Mouse (Mus musculus): ENCODE data around the gene Relt. TPM values are rescaled to one million over a fixed set of nuclear protein-coding genes. Genes with fewer than 3 reads are reported as not detected.

Gene Relt
- polyA plus RNA-seq, 1 experiment from 2014 or later, result 4.0 TPM

DNA sequence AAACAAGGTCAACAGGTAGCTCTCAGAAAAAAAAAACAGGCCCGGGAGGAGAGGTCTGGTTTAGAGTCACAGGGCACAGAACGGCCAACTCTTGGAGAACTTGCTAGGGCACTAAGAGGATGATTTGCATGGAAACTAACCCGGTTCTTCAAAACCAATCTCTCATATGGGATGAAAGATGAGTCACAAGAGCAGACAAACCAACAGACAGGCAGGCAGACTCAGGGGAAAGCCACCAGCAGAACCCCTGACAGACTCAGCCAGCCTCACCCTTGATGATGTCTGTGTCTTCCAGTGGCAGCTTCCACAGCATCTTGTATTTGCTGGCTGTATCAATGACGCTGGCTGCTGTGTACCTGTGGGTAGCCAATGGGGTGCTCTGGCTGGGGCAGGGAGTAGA is 18.7 kb upstream of the Relt start:
- Histone ChIP-seq H3K9ac (ENCODE audit: low read length) (no peak overlapping the region), H3K4me1 (ENCODE audit: control insufficient read depth, insufficient read depth, low read length) (no peaks in the 10 kb centered on the region), H3K9me3 (replicated peaks; ENCODE audit: control insufficient read depth, low read length) (no peaks in the 10 kb centered on the region), H3K27ac (ENCODE audit: low read length) (no peak overlapping the region), H3K36me3 (ENCODE audit: control insufficient read depth, insufficient read depth, low read length) (peaks cover 26% of the 10 kb centered on the region), H3K27me3 (ENCODE audit: control insufficient read depth, insufficient read depth, low read length) (no peaks in the 10 kb centered on the region), H3K4me2 (ENCODE audit: low read depth, low read length) (no peak overlapping the region), H3K4me3 (replicated peaks; ENCODE audit: low read length) (no peak overlapping the region)
- 83% methylated on average over 4 of the region's 4 CpGs for WGBS
- ATAC-seq (ENCODE audit: insufficient read depth, low FRiP score), result no peak

DNA sequence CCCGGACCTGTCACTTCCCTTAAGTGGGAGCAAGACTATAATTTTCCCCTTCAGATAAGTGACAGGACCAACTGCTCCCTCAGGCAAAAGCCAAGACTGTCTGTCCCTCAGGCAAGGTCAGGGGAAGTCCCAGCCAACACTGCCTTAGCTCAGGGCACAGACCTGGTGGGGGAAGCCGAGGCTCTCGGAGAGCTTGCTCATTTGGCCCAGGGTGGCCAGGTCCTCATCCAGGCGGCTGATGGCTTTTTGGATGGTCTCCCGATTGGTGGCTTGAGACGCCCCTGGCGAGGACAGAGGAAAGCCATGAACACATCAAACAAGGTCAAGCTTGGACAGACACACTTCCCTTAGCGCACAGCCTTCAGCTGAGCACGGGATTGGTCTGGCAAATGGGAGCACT is 18.3 kb upstream of the Relt start:
- H3K9ac ChIP-seq (ENCODE audit: low read length), result no peak overlapping the region
- H3K4me2 ChIP-seq (ENCODE audit: low read depth, low read length), result no peak overlapping the region
- no peaks in the 10 kb centered on the region for H3K27me3 ChIP-seq (ENCODE audit: control insufficient read depth, insufficient read depth, low read length)
- H3K4me3 ChIP-seq (replicated peaks; ENCODE audit: low read length), result no peak overlapping the region
- H3K27ac ChIP-seq (ENCODE audit: low read length), result no peak overlapping the region
- WGBS, result 90% methylated on average over 9 of the region's 9 CpGs
- no peaks in the 10 kb centered on the region for H3K9me3 ChIP-seq (replicated peaks; ENCODE audit: control insufficient read depth, low read length)
- no peak for ATAC-seq (ENCODE audit: insufficient read depth, low FRiP score)
- H3K4me1 ChIP-seq (ENCODE audit: control insufficient read depth, insufficient read depth, low read length), result no peaks in the 10 kb centered on the region
- H3K36me3 ChIP-seq (ENCODE audit: control insufficient read depth, insufficient read depth, low read length), result peaks cover 26% of the 10 kb centered on the region

DNA sequence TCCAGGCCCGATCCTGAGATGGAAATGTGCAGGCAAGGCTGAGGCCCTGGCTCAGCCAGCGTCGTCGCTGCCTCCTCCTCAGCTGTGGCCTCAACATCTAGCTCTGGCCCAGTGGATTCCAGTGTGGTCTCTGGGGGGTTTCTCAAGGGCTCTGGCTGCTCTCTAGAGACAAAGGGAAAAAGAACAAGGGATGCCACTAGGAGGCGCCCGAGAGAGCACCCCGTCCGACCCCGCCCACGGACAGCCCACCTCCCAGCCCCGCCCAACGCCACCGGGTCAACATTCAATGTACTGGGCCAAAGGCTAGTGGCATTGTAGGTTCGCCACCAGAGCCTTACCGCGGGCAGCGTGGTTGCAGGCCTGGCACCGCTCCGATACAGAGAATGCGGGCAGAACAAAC is 16.3 kb upstream of the Relt start:
- no peaks in the 10 kb centered on the region for H3K27me3 ChIP-seq (ENCODE audit: control insufficient read depth, insufficient read depth, low read length)
- no peaks in the 10 kb centered on the region for H3K9me3 ChIP-seq (replicated peaks; ENCODE audit: control insufficient read depth, low read length)
- no peak overlapping the region for H3K9ac ChIP-seq (ENCODE audit: low read length)
- ATAC-seq (ENCODE audit: insufficient read depth, low FRiP score), result no peak
- H3K36me3 ChIP-seq (ENCODE audit: control insufficient read depth, insufficient read depth, low read length), result peaks cover 26% of the 10 kb centered on the region
- no peak overlapping the region for H3K27ac ChIP-seq (ENCODE audit: low read length)
- WGBS, result 28% methylated on average over 20 of the region's 20 CpGs
- H3K4me2 ChIP-seq (ENCODE audit: low read depth, low read length), result no peak overlapping the region
- no peak overlapping the region for H3K4me3 ChIP-seq (replicated peaks; ENCODE audit: low read length)
- 0 out of 2 replicates have a peak, but pooled peaks cover 2% of the 10 kb centered on the region for H3K4me1 ChIP-seq (ENCODE audit: control insufficient read depth, insufficient read depth, low read length)

DNA sequence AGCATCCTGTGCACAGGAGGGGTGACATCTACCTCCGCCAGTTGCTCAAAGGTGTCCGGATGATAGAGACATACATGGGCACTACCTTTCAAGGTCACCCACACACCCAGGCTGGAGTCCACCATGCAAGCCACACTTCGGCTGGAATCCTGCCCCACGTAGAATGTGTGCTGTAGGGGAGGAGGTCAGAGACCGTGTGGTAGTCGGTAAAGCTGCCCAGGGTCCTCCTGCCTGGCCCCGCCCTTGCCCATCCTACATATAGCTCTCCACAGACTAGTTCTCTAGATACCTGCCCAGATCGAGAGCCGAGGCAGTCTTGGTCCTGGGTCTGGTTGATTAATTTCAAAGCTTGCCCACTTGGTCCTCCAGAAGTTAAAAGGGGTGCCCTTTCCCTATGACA is 13.5 kb upstream of the Relt start:
- WGBS, result 83% methylated on average over 9 of the region's 9 CpGs
- no peak overlapping the region for H3K4me3 ChIP-seq (replicated peaks; ENCODE audit: low read length)
- H3K27ac ChIP-seq (ENCODE audit: low read length), result no peak overlapping the region
- H3K9ac ChIP-seq (ENCODE audit: low read length), result no peak overlapping the region
- no peak overlapping the region for H3K4me2 ChIP-seq (ENCODE audit: low read depth, low read length)
- H3K4me1 ChIP-seq (ENCODE audit: control insufficient read depth, insufficient read depth, low read length), result 0 out of 2 replicates have a peak, but pooled peaks cover 2% of the 10 kb centered on the region
- no peaks in the 10 kb centered on the region for H3K9me3 ChIP-seq (replicated peaks; ENCODE audit: control insufficient read depth, low read length)
- no peak for ATAC-seq (ENCODE audit: insufficient read depth, low FRiP score)
- no peaks in the 10 kb centered on the region for H3K27me3 ChIP-seq (ENCODE audit: control insufficient read depth, insufficient read depth, low read length)
- peaks cover 24% of the 10 kb centered on the region for H3K36me3 ChIP-seq (ENCODE audit: control insufficient read depth, insufficient read depth, low read length)

DNA sequence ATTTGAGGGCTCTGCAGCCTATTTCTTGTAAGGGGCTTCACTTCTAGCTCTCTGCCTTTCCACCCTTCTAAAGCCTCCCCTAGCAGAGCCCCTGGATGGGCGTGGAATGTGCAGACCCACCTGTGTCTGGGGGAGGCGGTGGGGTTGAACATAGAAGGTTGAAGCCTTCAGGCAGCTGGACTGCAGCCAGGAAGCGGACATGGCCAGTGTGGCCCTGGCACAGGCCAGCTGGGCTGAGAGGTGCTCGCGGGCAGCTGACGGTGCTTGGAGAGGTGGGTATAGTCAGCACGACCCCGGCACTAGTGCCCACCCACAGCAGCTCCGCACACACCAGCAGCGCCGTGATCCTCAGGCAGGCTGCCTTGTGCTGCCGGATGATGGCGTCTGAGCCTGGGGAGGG is 13.0 kb upstream of the Relt start:
- peaks cover 24% of the 10 kb centered on the region for H3K36me3 ChIP-seq (ENCODE audit: control insufficient read depth, insufficient read depth, low read length)
- no peak overlapping the region for H3K4me2 ChIP-seq (ENCODE audit: low read depth, low read length)
- no peaks in the 10 kb centered on the region for H3K9me3 ChIP-seq (replicated peaks; ENCODE audit: control insufficient read depth, low read length)
- 85% methylated on average over 13 of the region's 13 CpGs for WGBS
- no peak overlapping the region for H3K9ac ChIP-seq (ENCODE audit: low read length)
- peak overlapping the region; percentile 31; the same call in 1 of the 2 replicates for H3K27ac ChIP-seq (ENCODE audit: low read length)
- ATAC-seq (ENCODE audit: insufficient read depth, low FRiP score), result no peak; the same call in 1 of the 2 replicates
- 0 out of 2 replicates have a peak, but pooled peaks cover 2% of the 10 kb centered on the region for H3K4me1 ChIP-seq (ENCODE audit: control insufficient read depth, insufficient read depth, low read length)
- no peaks in the 10 kb centered on the region for H3K27me3 ChIP-seq (ENCODE audit: control insufficient read depth, insufficient read depth, low read length)
- H3K4me3 ChIP-seq (replicated peaks; ENCODE audit: low read length), result no peak overlapping the region

DNA sequence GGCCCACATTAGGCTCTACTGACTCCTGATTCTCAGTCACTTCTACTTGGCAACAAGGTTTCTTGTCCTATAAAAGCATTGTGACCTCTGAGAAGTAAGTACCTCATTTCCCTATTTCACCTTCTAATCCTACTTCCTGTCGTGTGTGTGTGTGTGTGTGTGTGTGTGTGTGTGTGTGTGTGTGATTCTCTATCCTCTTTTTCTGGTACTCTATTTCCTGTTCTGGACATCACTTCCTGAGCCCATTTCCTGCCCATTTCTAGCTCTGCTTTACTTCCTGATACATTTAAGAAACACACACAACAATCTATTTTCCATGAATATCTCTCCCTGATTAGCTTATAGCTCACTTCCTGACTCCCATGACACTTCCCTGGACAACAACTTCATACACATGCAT is 12.6 kb upstream of the Relt start:
- Histone ChIP-seq H3K27ac (ENCODE audit: low read length) (peak overlapping the region; percentile 31; the same call in 1 of the 2 replicates), H3K36me3 (ENCODE audit: control insufficient read depth, insufficient read depth, low read length) (peaks cover 21% of the 10 kb centered on the region), H3K27me3 (ENCODE audit: control insufficient read depth, insufficient read depth, low read length) (no peaks in the 10 kb centered on the region), H3K4me3 (replicated peaks; ENCODE audit: low read length) (no peak overlapping the region), H3K9me3 (replicated peaks; ENCODE audit: control insufficient read depth, low read length) (no peaks in the 10 kb centered on the region), H3K4me2 (ENCODE audit: low read depth, low read length) (no peak overlapping the region), H3K4me1 (ENCODE audit: control insufficient read depth, insufficient read depth, low read length) (0 out of 2 replicates have a peak, but pooled peaks cover 2% of the 10 kb centered on the region), H3K9ac (ENCODE audit: low read length) (no peak overlapping the region)
- 43% methylated on average over 1 of the region's 1 CpGs for WGBS
- ATAC-seq (ENCODE audit: insufficient read depth, low FRiP score), result no peak

DNA sequence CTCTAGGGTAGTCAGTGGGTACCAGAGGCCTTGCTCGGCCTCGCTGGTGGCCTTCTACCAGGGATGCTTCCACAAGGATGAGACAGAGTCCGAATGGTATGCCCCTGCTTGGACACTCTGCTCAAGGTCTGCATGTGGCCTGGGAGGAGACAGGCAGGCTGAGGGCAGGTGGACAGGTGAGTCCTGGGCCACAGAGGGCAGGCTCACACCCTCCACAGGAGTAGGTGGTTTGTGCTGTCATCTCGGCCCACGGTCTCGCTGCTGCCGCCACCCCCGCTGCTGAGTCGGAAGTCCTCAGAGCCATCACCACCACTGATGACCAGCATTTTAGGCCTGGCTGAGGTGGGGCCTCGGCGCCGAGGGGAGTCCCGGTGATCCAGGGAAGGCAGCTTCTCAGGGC is 10.0 kb upstream of the Relt start:
- no peaks in the 10 kb centered on the region for H3K9me3 ChIP-seq (replicated peaks; ENCODE audit: control insufficient read depth, low read length)
- 0 out of 2 replicates have a peak, but pooled peaks cover 2% of the 10 kb centered on the region for H3K4me1 ChIP-seq (ENCODE audit: control insufficient read depth, insufficient read depth, low read length)
- no peak overlapping the region for H3K27ac ChIP-seq (ENCODE audit: low read length)
- peaks cover 15% of the 10 kb centered on the region; the same call in 1 of the 2 replicates for H3K36me3 ChIP-seq (ENCODE audit: control insufficient read depth, insufficient read depth, low read length)
- WGBS, result 91% methylated on average over 13 of the region's 13 CpGs
- no peak overlapping the region for H3K4me2 ChIP-seq (ENCODE audit: low read depth, low read length)
- no peaks in the 10 kb centered on the region for H3K27me3 ChIP-seq (ENCODE audit: control insufficient read depth, insufficient read depth, low read length)
- no peak overlapping the region for H3K4me3 ChIP-seq (replicated peaks; ENCODE audit: low read length)
- ATAC-seq (ENCODE audit: insufficient read depth, low FRiP score), result no peak
- H3K9ac ChIP-seq (ENCODE audit: low read length), result no peak overlapping the region

DNA sequence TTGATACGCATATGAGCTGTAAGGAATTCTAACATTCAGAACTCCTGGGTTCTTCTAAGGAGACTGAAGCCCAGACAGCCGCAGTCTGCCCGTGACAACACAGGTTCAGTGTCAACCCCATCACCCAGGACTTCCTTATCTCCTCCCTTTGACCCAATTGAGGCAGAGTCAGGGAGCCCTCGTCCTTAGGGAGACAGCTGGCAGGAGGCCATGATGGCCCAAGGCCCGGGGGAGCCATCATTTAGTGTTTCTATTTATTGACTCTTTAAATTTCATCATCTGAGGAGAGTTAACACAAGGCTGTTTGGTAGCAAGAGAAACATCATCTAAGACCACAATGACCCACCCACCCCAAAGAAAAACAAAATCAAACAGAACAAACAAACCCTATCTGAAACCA is 8.6 kb upstream of the Relt start:
- H3K27ac ChIP-seq (ENCODE audit: low read length), result no peak overlapping the region
- no peak overlapping the region for H3K4me3 ChIP-seq (replicated peaks; ENCODE audit: low read length)
- H3K27me3 ChIP-seq (ENCODE audit: control insufficient read depth, insufficient read depth, low read length), result no peaks in the 10 kb centered on the region
- no peak overlapping the region for H3K9ac ChIP-seq (ENCODE audit: low read length)
- H3K4me1 ChIP-seq (ENCODE audit: control insufficient read depth, insufficient read depth, low read length), result 0 out of 2 replicates have a peak, but pooled peaks cover 2% of the 10 kb centered on the region
- no peaks in the 10 kb centered on the region for H3K9me3 ChIP-seq (replicated peaks; ENCODE audit: control insufficient read depth, low read length)
- no peak for ATAC-seq (ENCODE audit: insufficient read depth, low FRiP score)
- H3K36me3 ChIP-seq (ENCODE audit: control insufficient read depth, insufficient read depth, low read length), result peaks cover 12% of the 10 kb centered on the region; the same call in 1 of the 2 replicates
- 76% methylated on average over 5 of the region's 5 CpGs for WGBS
- no peak overlapping the region for H3K4me2 ChIP-seq (ENCODE audit: low read depth, low read length)

DNA sequence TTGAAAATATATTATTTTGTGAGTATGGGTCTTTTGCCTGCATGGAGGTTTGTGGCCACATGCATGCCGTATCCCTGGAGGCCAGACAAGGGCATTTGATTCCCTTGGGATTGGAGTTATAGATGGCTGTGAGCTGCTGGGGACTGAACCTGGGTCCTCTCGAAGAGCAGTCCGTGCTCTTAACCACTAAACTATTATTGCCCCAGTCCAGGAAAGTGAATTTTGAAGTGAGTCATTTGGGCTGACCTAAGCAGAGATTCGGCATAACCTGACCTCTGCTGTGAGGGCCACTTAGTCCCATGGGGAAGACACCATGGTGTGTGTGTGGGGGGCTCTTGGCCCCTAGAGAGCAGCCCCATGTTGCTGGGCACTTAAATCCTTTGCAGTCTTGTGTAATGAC is 8.1 kb upstream of the Relt start:
- no peak for ATAC-seq (ENCODE audit: insufficient read depth, low FRiP score)
- 0 out of 2 replicates have a peak, but pooled peaks cover 2% of the 10 kb centered on the region for H3K4me1 ChIP-seq (ENCODE audit: control insufficient read depth, insufficient read depth, low read length)
- 85% methylated on average over 4 of the region's 4 CpGs for WGBS
- H3K36me3 ChIP-seq (ENCODE audit: control insufficient read depth, insufficient read depth, low read length), result peaks cover 12% of the 10 kb centered on the region; the same call in 1 of the 2 replicates
- no peak overlapping the region for H3K9ac ChIP-seq (ENCODE audit: low read length)
- H3K27me3 ChIP-seq (ENCODE audit: control insufficient read depth, insufficient read depth, low read length), result no peaks in the 10 kb centered on the region
- no peak overlapping the region for H3K4me3 ChIP-seq (replicated peaks; ENCODE audit: low read length)
- no peak overlapping the region for H3K27ac ChIP-seq (ENCODE audit: low read length)
- no peaks in the 10 kb centered on the region for H3K9me3 ChIP-seq (replicated peaks; ENCODE audit: control insufficient read depth, low read length)
- H3K4me2 ChIP-seq (ENCODE audit: low read depth, low read length), result no peak overlapping the region
